Mouse (Mus musculus): ENCODE measurements around the gene Ppp3ca. TPM values are rescaled to one million over a fixed set of nuclear protein-coding genes. Genes with fewer than 3 reads are reported as not detected.

The Ppp3ca gene
- polyA plus RNA-seq, 1 experiment from 2014 or later = 42.8 TPM

GRCm38 (mm10) chr3:136725311-136726156, 55.6 kb downstream of the Ppp3ca start:
- Histone ChIP-seq H3K9ac (ENCODE audit: low read length) (no peak overlapping the region), H3K36me3 (ENCODE audit: control insufficient read depth, insufficient read depth, low read length) (no peaks in the 10 kb centered on the region), H3K27me3 (ENCODE audit: control insufficient read depth, insufficient read depth, low read length) (no peaks in the 10 kb centered on the region), H3K4me2 (ENCODE audit: low read depth, low read length) (peak overlapping the region; percentile 17; the same call in 1 of the 2 replicates), H3K9me3 (replicated peaks; ENCODE audit: control insufficient read depth, low read length) (no peaks in the 10 kb centered on the region), H3K27ac (ENCODE audit: low read length) (peak overlapping the region; percentile 31), H3K4me1 (ENCODE audit: control insufficient read depth, insufficient read depth, low read length) (peaks cover 7% of the 10 kb centered on the region; the same call in 1 of the 2 replicates), H3K4me3 (replicated peaks; ENCODE audit: low read length) (no peak overlapping the region)
- WGBS = 33% methylated on average over 7 of the region's 7 CpGs
- ATAC-seq (ENCODE audit: insufficient read depth, low FRiP score) = peak; percentile 33; the same call in 1 of the 2 replicates

GRCm38 (mm10) chr3:136727877-136728276, 58.0 kb downstream of the Ppp3ca start:
- no peak overlapping the region for H3K4me3 ChIP-seq (replicated peaks; ENCODE audit: low read length)
- no peaks in the 10 kb centered on the region for H3K27me3 ChIP-seq (ENCODE audit: control insufficient read depth, insufficient read depth, low read length)
- no peak overlapping the region for H3K9ac ChIP-seq (ENCODE audit: low read length)
- no peaks in the 10 kb centered on the region for H3K9me3 ChIP-seq (replicated peaks; ENCODE audit: control insufficient read depth, low read length)
- no peaks in the 10 kb centered on the region for H3K36me3 ChIP-seq (ENCODE audit: control insufficient read depth, insufficient read depth, low read length)
- 78% methylated on average over 2 of the region's 2 CpGs for whole genome bisulfite sequencing
- H3K27ac ChIP-seq (ENCODE audit: low read length) = no peak overlapping the region; the same call in 1 of the 2 replicates
- no peak overlapping the region for H3K4me2 ChIP-seq (ENCODE audit: low read depth, low read length)
- H3K4me1 ChIP-seq (ENCODE audit: control insufficient read depth, insufficient read depth, low read length) = peaks cover 7% of the 10 kb centered on the region
- no peak for ATAC-seq (ENCODE audit: insufficient read depth, low FRiP score)

GRCm38 (mm10) chr3:136729978-136730377, 60.1 kb downstream of the Ppp3ca start:
- no peak overlapping the region for H3K4me2 ChIP-seq (ENCODE audit: low read depth, low read length)
- no peaks in the 10 kb centered on the region for H3K27me3 ChIP-seq (ENCODE audit: control insufficient read depth, insufficient read depth, low read length)
- no peaks in the 10 kb centered on the region for H3K9me3 ChIP-seq (replicated peaks; ENCODE audit: control insufficient read depth, low read length)
- ATAC-seq (ENCODE audit: insufficient read depth, low FRiP score) = no peak
- 58% methylated on average over 10 of the region's 10 CpGs for WGBS
- no peak overlapping the region for H3K27ac ChIP-seq (ENCODE audit: low read length)
- H3K4me1 ChIP-seq (ENCODE audit: control insufficient read depth, insufficient read depth, low read length) = peaks cover 6% of the 10 kb centered on the region
- no peak overlapping the region for H3K4me3 ChIP-seq (replicated peaks; ENCODE audit: low read length)
- no peaks in the 10 kb centered on the region for H3K36me3 ChIP-seq (ENCODE audit: control insufficient read depth, insufficient read depth, low read length)
- no peak overlapping the region for H3K9ac ChIP-seq (ENCODE audit: low read length)

- WGBS = 80% methylated on average over 6 of the region's 6 CpGs
- H3K27me3 ChIP-seq (ENCODE audit: control insufficient read depth, insufficient read depth, low read length) = no peaks in the 10 kb centered on the region
- no peak overlapping the region for H3K9ac ChIP-seq (ENCODE audit: low read length)
- no peak for ATAC-seq (ENCODE audit: insufficient read depth, low FRiP score)
- no peaks in the 10 kb centered on the region for H3K36me3 ChIP-seq (ENCODE audit: control insufficient read depth, insufficient read depth, low read length)
- H3K27ac ChIP-seq (ENCODE audit: low read length) = no peak overlapping the region
- H3K4me2 ChIP-seq (ENCODE audit: low read depth, low read length) = no peak overlapping the region
- no peaks in the 10 kb centered on the region; the same call in 1 of the 2 replicates for H3K4me1 ChIP-seq (ENCODE audit: control insufficient read depth, insufficient read depth, low read length)
- H3K9me3 ChIP-seq (replicated peaks; ENCODE audit: control insufficient read depth, low read length) = no peaks in the 10 kb centered on the region
- no peak overlapping the region for H3K4me3 ChIP-seq (replicated peaks; ENCODE audit: low read length)
Measured at GRCm38 (mm10) chr3:136731579-136731978, 61.7 kb downstream of the Ppp3ca start.

- Histone ChIP-seq H3K4me2 (ENCODE audit: low read depth, low read length) (no peak overlapping the region), H3K9me3 (replicated peaks; ENCODE audit: control insufficient read depth, low read length) (no peaks in the 10 kb centered on the region), H3K4me3 (replicated peaks; ENCODE audit: low read length) (no peak overlapping the region), H3K4me1 (ENCODE audit: control insufficient read depth, insufficient read depth, low read length) (no peaks in the 10 kb centered on the region; the same call in 1 of the 2 replicates), H3K9ac (ENCODE audit: low read length) (no peak overlapping the region), H3K36me3 (ENCODE audit: control insufficient read depth, insufficient read depth, low read length) (no peaks in the 10 kb centered on the region), H3K27ac (ENCODE audit: low read length) (no peak overlapping the region), H3K27me3 (ENCODE audit: control insufficient read depth, insufficient read depth, low read length) (no peaks in the 10 kb centered on the region)
- 34% methylated on average over 1 of the region's 1 CpGs for WGBS
- no peak for ATAC-seq (ENCODE audit: insufficient read depth, low FRiP score)
Measured at GRCm38 (mm10) chr3:136736021-136736420, 66.1 kb downstream of the Ppp3ca start.

- H3K9me3 ChIP-seq (replicated peaks; ENCODE audit: control insufficient read depth, low read length) = no peaks in the 10 kb centered on the region
- 69% methylated on average over 7 of the region's 7 CpGs for WGBS
- no peak overlapping the region for H3K27ac ChIP-seq (ENCODE audit: low read length)
- H3K9ac ChIP-seq (ENCODE audit: low read length) = no peak overlapping the region
- ATAC-seq (ENCODE audit: insufficient read depth, low FRiP score) = no peak
- H3K4me1 ChIP-seq (ENCODE audit: control insufficient read depth, insufficient read depth, low read length) = no peaks in the 10 kb centered on the region; the same call in 1 of the 2 replicates
- no peaks in the 10 kb centered on the region for H3K27me3 ChIP-seq (ENCODE audit: control insufficient read depth, insufficient read depth, low read length)
- H3K4me2 ChIP-seq (ENCODE audit: low read depth, low read length) = no peak overlapping the region
- no peaks in the 10 kb centered on the region for H3K36me3 ChIP-seq (ENCODE audit: control insufficient read depth, insufficient read depth, low read length)
- H3K4me3 ChIP-seq (replicated peaks; ENCODE audit: low read length) = no peak overlapping the region
Measured at GRCm38 (mm10) chr3:136736773-136737298, 66.9 kb downstream of the Ppp3ca start.

- Histone ChIP-seq H3K4me3 (replicated peaks; ENCODE audit: low read length) (no peak overlapping the region), H3K4me1 (ENCODE audit: control insufficient read depth, insufficient read depth, low read length) (no peaks in the 10 kb centered on the region), H3K27me3 (ENCODE audit: control insufficient read depth, insufficient read depth, low read length) (no peaks in the 10 kb centered on the region), H3K36me3 (ENCODE audit: control insufficient read depth, insufficient read depth, low read length) (no peaks in the 10 kb centered on the region), H3K9me3 (replicated peaks; ENCODE audit: control insufficient read depth, low read length) (no peaks in the 10 kb centered on the region), H3K9ac (ENCODE audit: low read length) (no peak overlapping the region), H3K4me2 (ENCODE audit: low read depth, low read length) (no peak overlapping the region), H3K27ac (ENCODE audit: low read length) (no peak overlapping the region)
- WGBS = 75% methylated on average over 1 of the region's 1 CpGs
- no peak for ATAC-seq (ENCODE audit: insufficient read depth, low FRiP score)
Measured at GRCm38 (mm10) chr3:136738474-136738873, 68.5 kb downstream of the Ppp3ca start.

GRCm38 (mm10) chr3:136738914-136739313, 69.0 kb downstream of the Ppp3ca start:
- H3K4me3 ChIP-seq (replicated peaks; ENCODE audit: low read length) = no peak overlapping the region
- H3K4me1 ChIP-seq (ENCODE audit: control insufficient read depth, insufficient read depth, low read length) = no peaks in the 10 kb centered on the region
- no peak overlapping the region for H3K4me2 ChIP-seq (ENCODE audit: low read depth, low read length)
- H3K9ac ChIP-seq (ENCODE audit: low read length) = no peak overlapping the region
- H3K36me3 ChIP-seq (ENCODE audit: control insufficient read depth, insufficient read depth, low read length) = no peaks in the 10 kb centered on the region
- ATAC-seq (ENCODE audit: insufficient read depth, low FRiP score) = no peak
- 78% methylated on average over 5 of the region's 5 CpGs for WGBS
- no peak overlapping the region for H3K27ac ChIP-seq (ENCODE audit: low read length)
- H3K9me3 ChIP-seq (replicated peaks; ENCODE audit: control insufficient read depth, low read length) = no peaks in the 10 kb centered on the region
- no peaks in the 10 kb centered on the region for H3K27me3 ChIP-seq (ENCODE audit: control insufficient read depth, insufficient read depth, low read length)

- Histone ChIP-seq H3K27me3 (ENCODE audit: control insufficient read depth, insufficient read depth, low read length) (no peaks in the 10 kb centered on the region), H3K9me3 (replicated peaks; ENCODE audit: control insufficient read depth, low read length) (no peaks in the 10 kb centered on the region), H3K27ac (ENCODE audit: low read length) (no peak overlapping the region), H3K36me3 (ENCODE audit: control insufficient read depth, insufficient read depth, low read length) (no peaks in the 10 kb centered on the region), H3K4me2 (ENCODE audit: low read depth, low read length) (no peak overlapping the region), H3K9ac (ENCODE audit: low read length) (no peak overlapping the region), H3K4me1 (ENCODE audit: control insufficient read depth, insufficient read depth, low read length) (no peaks in the 10 kb centered on the region), H3K4me3 (replicated peaks; ENCODE audit: low read length) (no peak overlapping the region)
- 62% methylated on average over 5 of the region's 5 CpGs for WGBS
- ATAC-seq (ENCODE audit: insufficient read depth, low FRiP score) = no peak
Measured at GRCm38 (mm10) chr3:136741659-136742058, 71.7 kb downstream of the Ppp3ca start.

Data from stomach, embryonic 16.5 days (tissue).